Mouse (Mus musculus): ENCODE measurements around the gene Rag2. TPM values are rescaled to one million over a fixed set of nuclear protein-coding genes. Genes with fewer than 3 reads are reported as not detected.
A peak's percentile ranks its signal among the peaks of the same experiment; 100 is the strongest.

The Rag2 gene
- total and polyA plus RNA-seq, 2 experiments from 2014 or later = not detected

DNA sequence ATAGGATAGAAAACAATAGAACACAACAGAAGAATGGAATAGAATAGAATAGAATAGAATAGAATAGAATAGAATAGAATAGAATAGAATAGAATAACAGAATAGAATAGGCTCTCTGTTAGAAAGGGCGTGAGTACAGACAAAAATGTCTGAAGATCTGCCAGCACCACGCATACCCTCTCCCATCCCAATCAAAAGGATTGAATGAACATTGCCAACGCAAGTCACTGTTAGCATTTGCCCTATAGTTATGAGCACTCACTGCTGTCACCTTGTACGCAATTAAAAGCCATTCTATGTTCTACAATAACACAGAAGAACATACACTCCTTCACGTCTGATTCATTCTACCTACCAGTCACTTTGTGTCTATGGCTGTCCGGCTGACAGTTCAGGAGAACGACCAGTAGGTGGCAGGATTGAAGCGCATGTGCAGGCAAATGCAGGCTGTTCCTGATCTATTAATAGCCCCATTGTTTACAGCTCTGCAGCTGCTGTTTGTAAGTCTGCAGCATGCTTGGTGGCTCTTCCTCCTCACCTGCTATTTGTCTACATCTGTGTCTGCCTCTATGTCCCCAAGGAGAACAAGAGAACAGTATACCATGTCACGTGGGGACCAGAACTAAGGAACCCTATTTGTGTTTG, 40.7 kb downstream of the Rag2 start:
- H3K27me3 ChIP-seq (ENCODE audit: insufficient read depth, low read length) = no peaks in the 10 kb centered on the region
- no peak overlapping the region for H3K9ac ChIP-seq (replicated peaks; ENCODE audit: low read length, poor library complexity, severe bottlenecking)
- no peak overlapping the region for H3K4me2 ChIP-seq (ENCODE audit: low read depth, low read length, poor library complexity, severe bottlenecking)
- no peak overlapping the region for H3K27ac ChIP-seq (ENCODE audit: low read depth, low read length)
- ATAC-seq (ENCODE audit: low FRiP score) = peak; percentile 70
- H3K9me3 ChIP-seq (ENCODE audit: low read length) = no peaks in the 10 kb centered on the region
- peak; percentile 86 for TF ChIP-seq CTCF (IDR thresholded peaks at IDR 0.05)
- DNase-seq (ENCODE audit: low spot score) = peak; percentile 88
- no peaks in the 10 kb centered on the region for H3K4me1 ChIP-seq (ENCODE audit: insufficient read depth, low read length)
- H3K36me3 ChIP-seq (ENCODE audit: insufficient read depth, low read length) = no peaks in the 10 kb centered on the region
- 22% methylated on average over 9 of the region's 9 CpGs for WGBS
- H3K4me3 ChIP-seq (ENCODE audit: low read depth, low read length) = no peak overlapping the region

- no peak for TF ChIP-seq CTCF (IDR thresholded peaks at IDR 0.05)
- 83% methylated on average over 3 of the region's 3 CpGs for WGBS
- H3K9ac ChIP-seq (replicated peaks; ENCODE audit: low read length, poor library complexity, severe bottlenecking) = no peak overlapping the region
Measured at GRCm38 (mm10) chr2:101665703-101666092, 41.2 kb downstream of the Rag2 start.

DNA sequence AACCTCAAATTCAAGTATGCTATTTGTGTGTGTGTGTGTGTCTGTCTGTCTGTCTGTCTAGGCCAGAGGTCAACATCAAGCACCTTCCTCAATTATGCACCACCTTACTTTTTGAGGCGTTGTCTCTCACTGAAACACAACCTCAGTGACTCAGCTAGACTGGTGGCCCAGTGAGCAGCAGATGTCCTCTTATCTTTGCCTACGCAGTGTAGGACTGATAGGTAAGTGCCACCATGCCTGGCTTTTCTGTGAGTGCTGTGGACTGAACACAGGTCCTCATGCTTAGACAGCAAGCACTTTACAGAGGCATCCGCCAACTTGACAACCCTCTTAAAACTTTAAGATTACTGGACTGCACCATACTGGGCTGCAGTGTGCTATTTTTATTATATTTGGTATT, 44.2 kb downstream of the Rag2 start:
- Histone ChIP-seq H3K9me3 (ENCODE audit: low read length) (no peaks in the 10 kb centered on the region), H3K27me3 (ENCODE audit: insufficient read depth, low read length) (no peaks in the 10 kb centered on the region), H3K27ac (ENCODE audit: low read depth, low read length) (no peak overlapping the region), H3K4me3 (ENCODE audit: low read depth, low read length) (no peak overlapping the region), H3K9ac (replicated peaks; ENCODE audit: low read length, poor library complexity, severe bottlenecking) (no peak overlapping the region), H3K4me2 (ENCODE audit: low read depth, low read length, poor library complexity, severe bottlenecking) (no peak overlapping the region), H3K4me1 (ENCODE audit: insufficient read depth, low read length) (no peaks in the 10 kb centered on the region), H3K36me3 (ENCODE audit: insufficient read depth, low read length) (no peaks in the 10 kb centered on the region)
- DNase-seq (ENCODE audit: low spot score) (no peak), ATAC-seq (ENCODE audit: low FRiP score) (no peak)
- 95% methylated on average over 3 of the region's 3 CpGs for WGBS
- no peak for TF ChIP-seq CTCF (IDR thresholded peaks at IDR 0.05)

More at GRCm38 (mm10) chr2:101665703-101666092, 41.2 kb downstream of the Rag2 start:
- no peak overlapping the region for H3K4me3 ChIP-seq (ENCODE audit: low read depth, low read length)
- no peak overlapping the region for H3K4me2 ChIP-seq (ENCODE audit: low read depth, low read length, poor library complexity, severe bottlenecking)
- no peak for ATAC-seq (ENCODE audit: low FRiP score)
- H3K4me1 ChIP-seq (ENCODE audit: insufficient read depth, low read length) = no peaks in the 10 kb centered on the region
- no peak overlapping the region for H3K27ac ChIP-seq (ENCODE audit: low read depth, low read length)
- DNase-seq (ENCODE audit: low spot score) = no peak
- no peaks in the 10 kb centered on the region for H3K36me3 ChIP-seq (ENCODE audit: insufficient read depth, low read length)
- no peaks in the 10 kb centered on the region for H3K27me3 ChIP-seq (ENCODE audit: insufficient read depth, low read length)
- H3K9me3 ChIP-seq (ENCODE audit: low read length) = no peaks in the 10 kb centered on the region

DNA sequence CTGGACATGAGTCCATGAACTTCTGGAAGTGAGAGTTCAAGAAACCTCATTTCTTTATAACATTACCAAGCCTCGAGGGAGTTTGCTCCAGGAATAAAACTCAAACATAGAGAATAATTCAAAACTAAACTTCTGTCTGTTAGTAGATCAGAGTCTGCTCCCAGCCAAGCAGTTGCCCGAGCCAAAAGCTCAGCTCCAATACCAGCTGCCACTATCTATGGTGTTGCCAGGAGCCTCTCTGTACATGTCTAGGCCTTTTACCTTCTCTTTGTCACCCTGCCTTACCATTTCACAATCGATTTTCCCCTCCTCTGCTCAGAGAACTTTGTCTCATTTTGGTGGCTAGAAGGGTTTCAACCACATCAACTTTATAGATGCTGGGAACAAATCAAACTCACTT, 49.0 kb downstream of the Rag2 start:
- Histone ChIP-seq H3K27ac (ENCODE audit: low read depth, low read length) (no peak overlapping the region), H3K9me3 (ENCODE audit: low read length) (no peaks in the 10 kb centered on the region), H3K36me3 (ENCODE audit: insufficient read depth, low read length) (no peaks in the 10 kb centered on the region), H3K4me2 (ENCODE audit: low read depth, low read length, poor library complexity, severe bottlenecking) (no peak overlapping the region), H3K27me3 (ENCODE audit: insufficient read depth, low read length) (no peaks in the 10 kb centered on the region), H3K4me3 (ENCODE audit: low read depth, low read length) (no peak overlapping the region), H3K9ac (replicated peaks; ENCODE audit: low read length, poor library complexity, severe bottlenecking) (no peak overlapping the region), H3K4me1 (ENCODE audit: insufficient read depth, low read length) (no peaks in the 10 kb centered on the region)
- no peak for TF ChIP-seq CTCF (IDR thresholded peaks at IDR 0.05)
- no peak for ATAC-seq (ENCODE audit: low FRiP score)
- no peak for DNase-seq (ENCODE audit: low spot score)
- 81% methylated on average over 3 of the region's 3 CpGs for WGBS

DNA sequence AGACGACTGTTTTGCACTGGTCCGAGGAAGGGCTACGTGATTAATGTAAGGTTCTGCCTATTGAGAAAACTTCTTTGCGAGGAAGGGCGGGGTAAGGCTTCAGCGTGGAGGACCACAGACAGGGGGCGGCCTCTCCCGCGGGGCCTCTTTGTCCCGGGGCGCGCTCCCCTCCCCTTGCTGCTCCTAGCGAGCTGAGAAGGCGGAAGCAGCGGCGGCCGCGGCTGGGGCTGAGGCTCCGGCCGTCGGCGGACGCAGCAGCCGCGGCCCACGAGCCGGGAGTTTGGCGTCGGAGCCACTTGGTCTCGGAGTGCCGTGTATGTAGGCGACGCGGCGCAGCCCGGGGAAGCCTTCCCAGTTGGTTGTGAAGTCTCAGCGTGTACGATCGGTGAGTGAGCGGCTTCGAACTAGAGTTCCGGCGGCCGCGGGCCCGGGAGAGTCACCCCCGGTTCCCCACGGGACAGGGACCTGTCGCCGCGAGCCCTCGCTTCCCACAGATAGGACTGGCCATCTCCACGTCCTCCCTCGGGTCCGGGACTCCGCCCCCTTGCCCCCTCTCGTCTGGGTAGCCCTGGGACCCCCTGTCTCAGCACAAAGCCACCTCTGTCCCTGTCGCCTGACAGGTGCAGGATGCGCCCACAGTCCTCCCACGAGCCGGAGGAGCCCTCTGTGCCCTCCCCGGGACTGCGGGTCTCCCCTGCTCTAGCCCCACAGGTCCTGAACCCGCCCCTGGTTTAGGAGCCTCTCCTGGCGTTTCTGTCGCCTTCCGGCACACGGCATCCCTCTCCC, 53.9 kb downstream of the Rag2 start, which contains the start of gene Traf6:
Gene Traf6 (plus strand): TSS at position 194 of the 786 bp plus-strand sequence.
- peak; percentile 81 for TF ChIP-seq CTCF (IDR thresholded peaks at IDR 0.05)
- peak; percentile 89 for ATAC-seq (ENCODE audit: low FRiP score)
- Histone ChIP-seq H3K9ac (replicated peaks; ENCODE audit: low read length, poor library complexity, severe bottlenecking) (peak within 1 kb of the TSS; percentile 79), H3K4me3 (ENCODE audit: low read depth, low read length) (peak within 1 kb of the TSS; percentile 92), H3K4me2 (ENCODE audit: low read depth, low read length, poor library complexity, severe bottlenecking) (peak within 1 kb of the TSS; percentile 95), H3K27me3 (ENCODE audit: insufficient read depth, low read length) (no peaks in the 10 kb centered on the region), H3K9me3 (ENCODE audit: low read length) (no peaks in the 10 kb centered on the region), H3K36me3 (ENCODE audit: insufficient read depth, low read length) (no peaks in the 10 kb centered on the region), H3K4me1 (ENCODE audit: insufficient read depth, low read length) (no peaks in the 10 kb centered on the region), H3K27ac (ENCODE audit: low read depth, low read length) (no peak within 1 kb of the TSS)
- under 1% methylated on average over 68 of the region's 68 CpGs for WGBS
- peak; percentile 82 for DNase-seq (ENCODE audit: low spot score)

GRCm38 (mm10) chr2:101679164-101679784, 54.8 kb downstream of the Rag2 start:
- peak overlapping the region; percentile 79 for H3K9ac ChIP-seq (replicated peaks; ENCODE audit: low read length, poor library complexity, severe bottlenecking)
- H3K27me3 ChIP-seq (ENCODE audit: insufficient read depth, low read length) = no peaks in the 10 kb centered on the region
- WGBS = 2% methylated on average over 15 of the region's 15 CpGs
- H3K36me3 ChIP-seq (ENCODE audit: insufficient read depth, low read length) = no peaks in the 10 kb centered on the region
- ATAC-seq (ENCODE audit: low FRiP score) (no peak), DNase-seq (ENCODE audit: low spot score) (no peak)
- peak overlapping the region; percentile 95 for H3K4me2 ChIP-seq (ENCODE audit: low read depth, low read length, poor library complexity, severe bottlenecking)
- no peaks in the 10 kb centered on the region for H3K4me1 ChIP-seq (ENCODE audit: insufficient read depth, low read length)
- H3K9me3 ChIP-seq (ENCODE audit: low read length) = no peaks in the 10 kb centered on the region
- no peak for TF ChIP-seq CTCF (IDR thresholded peaks at IDR 0.05)
- peak overlapping the region; percentile 92 for H3K4me3 ChIP-seq (ENCODE audit: low read depth, low read length)
- H3K27ac ChIP-seq (ENCODE audit: low read depth, low read length) = no peak overlapping the region

Other genes starting within 250 kb of the Rag2 start
- gene Rag1, start 24.8 kb downstream of the Rag2 start, total RNA-seq (2014; rRNA removed) = 0.27 and 0.42 TPM in 2 replicates
- 0.04 TPM in 2 replicates for gene Rag1, start 24.8 kb downstream of the Rag2 start, polyA plus RNA-seq (2015; fragmentation: Nextera tagmentation; extraction: Ambion mirVana)
- gene B230118H07Rik, start 24.8 kb downstream of the Rag2 start, total RNA-seq (2014; rRNA removed) = 18.2 and 21.4 TPM in 2 replicates
- 50.7 and 51.5 TPM in 2 replicates for gene B230118H07Rik, start 24.8 kb downstream of the Rag2 start, polyA plus RNA-seq (2015; fragmentation: Nextera tagmentation; extraction: Ambion mirVana)
- 16.5 and 19.9 TPM in 2 replicates for gene Traf6, start 53.7 kb downstream of the Rag2 start, total RNA-seq (2014; rRNA removed)
- gene Traf6, start 53.7 kb downstream of the Rag2 start, polyA plus RNA-seq (2015; fragmentation: Nextera tagmentation; extraction: Ambion mirVana) = 4.9 and 5.3 TPM in 2 replicates